ENCODE assay signal across 13 mouse cellular contexts in genomic region chr17:80053931-80054734, GRCm38 (mm10). TPM values are rescaled to one million over a fixed set of nuclear protein-coding genes. Genes with fewer than 3 reads are reported as not detected.
DNase-seq lines count a peak whose midpoint lies in the region; ATAC-seq and TF ChIP-seq lines count a peak whose summit lies in the region.
"Had no signal": no experiment of that assay in that cellular context is flagged by ENCODE, and none has a peak within 500 bp of the region (broad histone marks: within the 10 kb centered on the region; RNA-seq: fewer than 3 reads in every experiment).

No protein-coding gene starts in this region.

- no peaks in the 10 kb centered on the region for H3K27me3 ChIP-seq in heart, embryonic 11.5 days (ENCODE audit: control insufficient read depth, insufficient read depth, low read length)
- no peaks in the 10 kb centered on the region for H3K27me3 ChIP-seq in midbrain, embryonic 13.5 days
- H3K27me3 ChIP-seq: hindbrain, embryonic 12.5 days; midbrain, embryonic 15.5 days had no signal

- H3K27ac ChIP-seq in heart, embryonic 11.5 days (ENCODE audit: low read depth, low read length) = no peak overlapping the region; the same call in 1 of the 2 replicates
- no peak overlapping the region for H3K27ac ChIP-seq in midbrain, embryonic 13.5 days
- no peak overlapping the region for H3K27ac ChIP-seq in left cerebral cortex, adult 2 months
- H3K27ac ChIP-seq: hindbrain, embryonic 12.5 days; kidney, postnatal 0 days; midbrain, embryonic 15.5 days had no signal

- no peak overlapping the region for H3K9ac ChIP-seq in heart, embryonic 11.5 days (ENCODE audit: low read depth, low read length)
- H3K9ac ChIP-seq in midbrain, embryonic 13.5 days (replicated peaks) = no peak overlapping the region
- H3K9ac ChIP-seq: hindbrain, embryonic 12.5 days; lung, embryonic 14.5 days; midbrain, embryonic 15.5 days had no signal

- ATAC-seq in heart, embryonic 11.5 days (replicated peaks; ENCODE audit: insufficient number of reproducible peaks, low FRiP score, low TSS enrichment) = peak; percentile 49; the same call in 1 of the 2 replicates
- ATAC-seq in midbrain, embryonic 13.5 days = no peak
- ATAC-seq: midbrain, embryonic 15.5 days had no signal

- H3K4me1 ChIP-seq in heart, embryonic 11.5 days (ENCODE audit: control insufficient read depth, insufficient read depth, low read length) = peaks cover 5% of the 10 kb centered on the region; the same call in 1 of the 2 replicates
- peaks cover 21% of the 10 kb centered on the region for H3K4me1 ChIP-seq in midbrain, embryonic 13.5 days (replicated peaks)

- intact Hi-C loops in left cerebral cortex, adult 2 months (cut with DNase I) = no loop called here

- peak overlapping the region; percentile 53 for H3K4me2 ChIP-seq in heart, embryonic 11.5 days
- no peak overlapping the region for H3K4me2 ChIP-seq in midbrain, embryonic 13.5 days (replicated peaks)
- H3K4me2 ChIP-seq: hindbrain, embryonic 12.5 days; lung, embryonic 14.5 days; midbrain, embryonic 15.5 days had no signal

- 63% methylated on average over 27 of the region's 27 CpGs for WGBS in heart, embryonic 11.5 days (ENCODE audit: insufficient replicate concordance)
- WGBS in midbrain, embryonic 13.5 days = 88% methylated on average over 27 of the region's 27 CpGs

- peak overlapping the region; percentile 17; the same call in 1 of the 2 replicates for H3K4me3 ChIP-seq in heart, embryonic 11.5 days (ENCODE audit: low read depth, low read length)
- no peak overlapping the region for H3K4me3 ChIP-seq in midbrain, embryonic 13.5 days (replicated peaks)
- H3K4me3 ChIP-seq in left cerebral cortex, adult 2 months = no peak overlapping the region; the same call in 1 of the 2 replicates
- H3K4me3 ChIP-seq: hindbrain, embryonic 12.5 days; midbrain, embryonic 15.5 days had no signal

- no peak for TF ChIP-seq CTCF in left cerebral cortex, adult 2 months (IDR thresholded peaks at IDR 0.05)

- DNase-seq in layer of hippocampus, adult 11-12 months (ENCODE audit: low spot score) = peak; percentile 29
- no peak for DNase-seq in layer of hippocampus, adult 9-10 months (ENCODE audit: low spot score)
- DNase-seq in cerebellum, adult 8-10 months = peak; percentile 24
- DNase-seq in layer of hippocampus, postnatal 10 days (ENCODE audit: low spot score in 2 of 2) = peak; percentile 15 to 30
- DNase-seq in urinary bladder, postnatal 10 days (ENCODE audit: low spot score) = no peak
- DNase-seq in left cerebral cortex, adult 2 months (ENCODE audit: extremely low spot score in 1 of 2, low spot score in 2 of 2) = no peak
- DNase-seq: left cerebral cortex, postnatal 4 days; lung, embryonic 14.5 days had no signal

- no peaks in the 10 kb centered on the region for H3K9me3 ChIP-seq in heart, embryonic 11.5 days (replicated peaks; ENCODE audit: control insufficient read depth, low read length)
- no peaks in the 10 kb centered on the region for H3K9me3 ChIP-seq in midbrain, embryonic 13.5 days
- H3K9me3 ChIP-seq: hindbrain, embryonic 12.5 days; midbrain, embryonic 15.5 days had no signal

- H3K36me3 ChIP-seq in heart, embryonic 11.5 days (ENCODE audit: control insufficient read depth, insufficient read depth, low read length) = peaks cover 7% of the 10 kb centered on the region
- H3K36me3 ChIP-seq in midbrain, embryonic 13.5 days = peaks cover 36% of the 10 kb centered on the region

RNA-seq across cellular contexts. Expression of gene Hnrnpll, which starts 8.0 kb away (rescaled TPM):
- 51.5 and 53.4 TPM in 2 replicates for polyA plus RNA-seq in heart, embryonic 11.5 days (2014; fragmentation: Nextera tagmentation; extraction: Ambion mirVana)
- total RNA-seq in layer of hippocampus, postnatal 10 days (2021) = 10 to 100 TPM; 68.6 to 74.6 TPM
- polyA plus RNA-seq in midbrain, embryonic 13.5 days (2015; fragmentation: Nextera tagmentation; extraction: Ambion mirVana) = 70.2 and 76.7 TPM in 2 replicates
- total RNA-seq in left cerebral cortex, adult 2 months (2021) = 10 to 100 TPM; 64.0 to 66.9 TPM

Comparison
In these comparisons a context has a peak if more than half of its experiments do, and no peak if none do; other contexts are left out.
1. DNase-seq: peak in layer of hippocampus, adult 11-12 months (single experiment), cerebellum, adult 8-10 months (single experiment) and layer of hippocampus, postnatal 10 days (2 of 2); none in layer of hippocampus, adult 9-10 months (single experiment), urinary bladder, postnatal 10 days (single experiment) and left cerebral cortex, adult 2 months (0 of 2).